Mouse (Mus musculus) testis, adult 2 months (tissue): ENCODE data around the gene Wdr25.

Experiments used
- CTCF ChIP-seq: fragments of 200-500 bp; IDR thresholded peaks from 2 replicates; pipeline ENCODE4 v1.5.1; 2012; ENCODE audit warnings: low read depth, mild to moderate bottlenecking, inconsistent platforms, low read length, moderate library complexity; ENCODE audit not compliant: control insufficient read depth, insufficient read depth, insufficient replicate concordance
- POLR2A ChIP-seq: fragments of 200-500 bp; IDR thresholded peaks from 2 replicates; pipeline ENCODE4 v1.6.1; 2012; ENCODE audit warnings: low read depth, mild to moderate bottlenecking, inconsistent platforms, low read length, moderate library complexity; ENCODE audit not compliant: control insufficient read depth

DNA sequence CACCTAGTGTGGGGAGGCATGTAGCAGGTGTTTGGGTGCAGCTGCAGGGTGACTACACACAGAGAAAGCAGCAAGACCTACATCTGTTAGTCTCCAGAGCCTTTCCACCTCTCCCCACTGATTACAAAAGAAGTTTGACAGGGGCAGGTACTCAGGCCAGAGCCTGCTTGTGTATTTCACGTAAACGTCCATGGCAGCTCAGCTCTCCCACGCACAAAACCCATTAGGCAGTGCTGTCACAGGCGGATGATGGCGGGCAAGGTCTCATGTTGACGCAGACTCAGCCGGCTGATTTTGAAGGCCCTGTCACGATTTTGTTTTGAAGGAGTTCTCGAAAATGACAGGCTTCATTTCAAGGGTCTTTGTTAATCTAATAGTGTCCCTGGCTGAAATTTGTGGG, 45.9 kb downstream of the Wdr25 start:
- TF ChIP-seq CTCF = no peak
- TF ChIP-seq POLR2A = no peak
